Mouse (Mus musculus) thymus, postnatal 14 days (tissue): ENCODE results near the gene Tnfrsf18.

Source experiments
- DNase-seq: peaks from one replicate; pipeline ENCODE4 v3.0.0; 2021

Gene Tnfrsf18

GRCm38 (mm10) chr4:156026013-156026412, at the start of gene Tnfrsf18:
Gene Tnfrsf18, plus strand, starts transcription at chr4:156026164.
- DNase-seq: peak; percentile 82

- DNase-seq: no peak
These were observed 44.4 kb upstream of the Tnfrsf18 start for GRCm38 (mm10) chr4:155981436-155982082.

- DNase-seq: no peak
These were observed 42.2 kb upstream of the Tnfrsf18 start for GRCm38 (mm10) chr4:155983788-155984187.

GRCm38 (mm10) chr4:155991211-155991907, 34.6 kb upstream of the Tnfrsf18 start:
- no peak for DNase-seq

GRCm38 (mm10) chr4:155991908-155992230, 34.1 kb upstream of the Tnfrsf18 start:
- no peak for DNase-seq

- peak; percentile 88 for DNase-seq
These were observed 33.6 kb upstream of the Tnfrsf18 start, which contains the start of the genes B3galt6 and Sdf4 for GRCm38 (mm10) chr4:155992241-155992905. Gene B3galt6, minus strand, starts transcription at chr4:155992649. Gene Sdf4, plus strand, starts transcription at chr4:155992872.

GRCm38 (mm10) chr4:155992906-155993547, 32.9 kb upstream of the Tnfrsf18 start:
- DNase-seq: peak; percentile 97

GRCm38 (mm10) chr4:155993606-155994005, 32.4 kb upstream of the Tnfrsf18 start:
- no peak for DNase-seq

GRCm38 (mm10) chr4:156004109-156004508, 21.9 kb upstream of the Tnfrsf18 start:
- no peak for DNase-seq

- no peak for DNase-seq
These were observed 17.6 kb upstream of the Tnfrsf18 start for GRCm38 (mm10) chr4:156008369-156008768.

GRCm38 (mm10) chr4:156013637-156014036, 12.3 kb upstream of the Tnfrsf18 start, which contains the start of gene Tnfrsf4:
Gene Tnfrsf4, plus strand, starts transcription at chr4:156013843.
- DNase-seq: no peak

- DNase-seq: no peak
These were observed 11.5 kb upstream of the Tnfrsf18 start for GRCm38 (mm10) chr4:156014436-156014835.

GRCm38 (mm10) chr4:156019771-156020170, 6.2 kb upstream of the Tnfrsf18 start:
- no peak for DNase-seq

- peak; percentile 12 for DNase-seq
These were observed 4.6 kb upstream of the Tnfrsf18 start for GRCm38 (mm10) chr4:156021381-156021780.

- DNase-seq: peak; percentile 48
These were observed 4.0 kb upstream of the Tnfrsf18 start for GRCm38 (mm10) chr4:156021942-156022419.

GRCm38 (mm10) chr4:156023520-156023919, 2.4 kb upstream of the Tnfrsf18 start:
- DNase-seq: peak; percentile 66

GRCm38 (mm10) chr4:156024184-156024583, 1.8 kb upstream of the Tnfrsf18 start:
- no peak for DNase-seq

GRCm38 (mm10) chr4:156028580-156028979, 2.6 kb downstream of the Tnfrsf18 start:
- DNase-seq: no peak

- peak; percentile 28 for DNase-seq
These were observed 4.7 kb downstream of the Tnfrsf18 start for GRCm38 (mm10) chr4:156030651-156031118.

GRCm38 (mm10) chr4:156031255-156031592, 5.3 kb downstream of the Tnfrsf18 start:
- DNase-seq: no peak

- peak; percentile 74 for DNase-seq
These were observed 5.8 kb downstream of the Tnfrsf18 start for GRCm38 (mm10) chr4:156031593-156032391.

GRCm38 (mm10) chr4:156032856-156033255, 6.9 kb downstream of the Tnfrsf18 start:
- DNase-seq: peak; percentile 64
